Mouse (Mus musculus) bone marrow, adult 2 months (tissue): ENCODE measurements at regions not wholly inside any gene's neighbourhood (a gene's known extent, or its start where the extent isn't known, plus 50 kb on each side); places are given as distances from the start of the nearest gene placed in this dataset.

ENCODE experiments used
- CTCF ChIP-seq: fragments of 200-500 bp; IDR thresholded peaks from 2 replicates; pipeline ENCODE4 v1.5.1; 2011; ENCODE audit warnings: low read length, control low read depth; ENCODE audit not compliant: control insufficient read depth, insufficient read depth
- POLR2A ChIP-seq: fragments of 200-500 bp; IDR thresholded peaks from 2 replicates; pipeline ENCODE4 v1.6.1; 2011; ENCODE audit warnings: low read depth, mild to moderate bottlenecking, control low read depth, low read length, borderline replicate concordance; ENCODE audit not compliant: control insufficient read depth

- TF ChIP-seq CTCF (no peak), POLR2A (no peak)
These were observed 548.5 kb upstream of the Id4 start for GRCm38 (mm10) chr13:47712507-47712906.
